Mouse (Mus musculus): ENCODE results near the gene Unk. TPM values are rescaled to one million over a fixed set of nuclear protein-coding genes. Genes with fewer than 3 reads are reported as not detected.

Unk gene
- total and polyA plus RNA-seq, 2 experiments from 2014 or later = 26.7 to 55.1 TPM

GRCm38 (mm10) chr11:116072608-116073007 is 42.5 kb downstream of the Unk start:
- TF ChIP-seq CTCF (IDR thresholded peaks at IDR 0.05) = no peak
- H3K4me2 ChIP-seq (ENCODE audit: low read depth, low read length, poor library complexity, severe bottlenecking) = no peak overlapping the region
- H3K27me3 ChIP-seq (ENCODE audit: insufficient read depth, low read length) = no peaks in the 10 kb centered on the region
- 83% methylated on average over 3 of the region's 3 CpGs for WGBS
- DNase-seq (ENCODE audit: low spot score) = no peak
- ATAC-seq (ENCODE audit: low FRiP score) = no peak
- no peaks in the 10 kb centered on the region for H3K36me3 ChIP-seq (ENCODE audit: insufficient read depth, low read length)
- H3K4me3 ChIP-seq (ENCODE audit: low read depth, low read length) = no peak overlapping the region
- H3K27ac ChIP-seq (ENCODE audit: low read depth, low read length) = no peak overlapping the region
- no peak overlapping the region for H3K9ac ChIP-seq (replicated peaks; ENCODE audit: low read length, poor library complexity, severe bottlenecking)
- no peaks in the 10 kb centered on the region for H3K9me3 ChIP-seq (ENCODE audit: low read length)
- no peaks in the 10 kb centered on the region for H3K4me1 ChIP-seq (ENCODE audit: insufficient read depth, low read length)

DNA sequence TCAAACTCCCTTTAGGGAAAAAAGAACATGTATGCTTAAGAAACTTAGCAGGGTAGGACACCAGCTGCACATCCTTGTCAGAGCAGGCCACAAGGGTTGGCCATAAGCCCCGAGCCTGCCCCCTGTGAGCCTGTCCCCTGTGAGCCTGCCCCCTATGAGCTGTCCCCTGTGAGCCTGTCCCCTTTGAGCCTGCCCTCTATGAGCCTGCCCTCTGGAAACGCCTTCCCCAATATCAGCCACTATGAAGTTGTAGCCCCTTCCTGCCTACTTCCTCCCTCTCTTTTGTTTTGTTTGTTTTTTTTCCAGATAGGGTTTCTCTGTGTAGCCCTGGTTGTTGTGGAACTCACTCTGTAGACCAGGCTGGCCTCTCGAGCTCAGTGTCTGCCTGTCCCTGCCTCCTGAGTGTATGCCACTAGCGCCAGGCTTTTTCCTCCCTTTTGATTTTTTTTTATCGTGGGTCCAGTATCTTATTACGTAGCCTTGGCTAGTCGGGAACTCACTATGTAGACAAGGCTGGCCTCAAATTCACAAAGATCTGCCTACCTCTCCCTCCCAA is 44.4 kb downstream of the Unk start:
- H3K27me3 ChIP-seq (ENCODE audit: insufficient read depth, low read length) = no peaks in the 10 kb centered on the region
- no peaks in the 10 kb centered on the region for H3K9me3 ChIP-seq (ENCODE audit: low read length)
- H3K4me2 ChIP-seq (ENCODE audit: low read depth, low read length, poor library complexity, severe bottlenecking) = no peak overlapping the region
- H3K27ac ChIP-seq (ENCODE audit: low read depth, low read length) = no peak overlapping the region
- H3K4me3 ChIP-seq (ENCODE audit: low read depth, low read length) = no peak overlapping the region
- WGBS = 67% methylated on average over 7 of the region's 7 CpGs
- ATAC-seq (ENCODE audit: low FRiP score) = no peak
- peaks cover 5% of the 10 kb centered on the region; the same call in 1 of the 2 replicates for H3K36me3 ChIP-seq (ENCODE audit: insufficient read depth, low read length)
- H3K4me1 ChIP-seq (ENCODE audit: insufficient read depth, low read length) = no peaks in the 10 kb centered on the region
- no peak for TF ChIP-seq CTCF (IDR thresholded peaks at IDR 0.05)
- H3K9ac ChIP-seq (replicated peaks; ENCODE audit: low read length, poor library complexity, severe bottlenecking) = no peak overlapping the region
- DNase-seq (ENCODE audit: low spot score) = no peak

DNA sequence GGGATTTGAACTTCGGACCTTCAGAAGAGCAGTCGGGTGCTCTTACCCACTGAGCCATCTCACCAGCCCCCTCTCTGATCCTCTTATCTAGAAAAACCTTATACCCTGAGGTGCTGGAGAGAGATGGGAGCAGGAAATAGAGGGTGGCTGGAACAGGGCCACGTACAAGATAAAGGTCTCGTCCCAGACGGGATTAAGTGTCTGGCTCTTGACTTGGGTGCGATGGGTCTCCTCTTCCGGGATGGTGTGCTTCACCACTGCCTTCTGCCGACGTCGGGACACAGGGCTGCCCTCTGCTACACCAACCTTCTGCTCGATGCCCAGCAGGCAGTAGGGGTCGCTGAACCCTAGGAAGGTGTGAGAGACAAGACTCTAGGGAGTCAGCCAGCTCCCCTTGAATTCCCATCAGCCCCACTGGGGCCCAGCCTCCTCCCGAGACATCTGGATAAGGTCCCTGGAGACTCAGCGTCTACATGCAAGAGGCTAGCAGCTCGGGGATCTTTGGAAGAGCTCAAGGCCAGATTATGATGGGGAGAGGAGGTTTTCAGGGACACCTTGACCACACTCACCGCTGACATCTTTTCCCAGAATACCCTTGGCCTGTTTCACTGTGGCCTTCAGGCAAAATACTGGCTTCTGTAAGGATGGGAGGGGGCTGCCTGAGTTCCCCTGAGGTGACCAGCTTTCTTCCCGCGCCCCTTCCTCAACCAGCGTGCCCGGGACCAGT is 45.6 kb downstream of the Unk start:
- no peak for TF ChIP-seq CTCF (IDR thresholded peaks at IDR 0.05)
- H3K4me3 ChIP-seq (ENCODE audit: low read depth, low read length) = no peak overlapping the region
- no peaks in the 10 kb centered on the region for H3K9me3 ChIP-seq (ENCODE audit: low read length)
- no peaks in the 10 kb centered on the region for H3K4me1 ChIP-seq (ENCODE audit: insufficient read depth, low read length)
- H3K4me2 ChIP-seq (ENCODE audit: low read depth, low read length, poor library complexity, severe bottlenecking) = no peak overlapping the region
- DNase-seq (ENCODE audit: low spot score) = no peak
- H3K36me3 ChIP-seq (ENCODE audit: insufficient read depth, low read length) = peaks cover 16% of the 10 kb centered on the region
- no peaks in the 10 kb centered on the region for H3K27me3 ChIP-seq (ENCODE audit: insufficient read depth, low read length)
- 63% methylated on average over 20 of the region's 20 CpGs for WGBS
- no peak overlapping the region for H3K27ac ChIP-seq (ENCODE audit: low read depth, low read length)
- no peak for ATAC-seq (ENCODE audit: low FRiP score)
- no peak overlapping the region for H3K9ac ChIP-seq (replicated peaks; ENCODE audit: low read length, poor library complexity, severe bottlenecking)

DNA sequence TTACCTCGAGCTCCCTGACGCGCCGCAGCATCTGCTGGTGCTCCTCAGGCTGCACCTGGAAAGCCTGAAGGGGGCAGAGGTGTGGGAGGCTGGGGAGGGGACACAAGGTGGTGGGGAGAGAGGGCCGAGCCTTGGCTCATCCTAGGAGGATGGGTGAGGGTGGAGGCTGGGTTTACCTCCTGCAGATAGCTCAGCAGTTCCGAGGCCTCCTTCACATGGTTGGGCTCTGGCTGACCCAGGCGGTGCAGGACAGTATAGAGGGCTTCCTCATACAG is 46.1 kb downstream of the Unk start:
- Histone ChIP-seq H3K27me3 (ENCODE audit: insufficient read depth, low read length) (no peaks in the 10 kb centered on the region), H3K9ac (replicated peaks; ENCODE audit: low read length, poor library complexity, severe bottlenecking) (no peak overlapping the region), H3K4me3 (ENCODE audit: low read depth, low read length) (no peak overlapping the region), H3K4me2 (ENCODE audit: low read depth, low read length, poor library complexity, severe bottlenecking) (no peak overlapping the region), H3K36me3 (ENCODE audit: insufficient read depth, low read length) (peaks cover 21% of the 10 kb centered on the region), H3K27ac (ENCODE audit: low read depth, low read length) (no peak overlapping the region), H3K4me1 (ENCODE audit: insufficient read depth, low read length) (no peaks in the 10 kb centered on the region), H3K9me3 (ENCODE audit: low read length) (no peaks in the 10 kb centered on the region)
- 73% methylated on average over 7 of the region's 7 CpGs for WGBS
- ATAC-seq (ENCODE audit: low FRiP score) (no peak), DNase-seq (ENCODE audit: low spot score) (no peak)
- no peak for TF ChIP-seq CTCF (IDR thresholded peaks at IDR 0.05)

GRCm38 (mm10) chr11:116076836-116077235 is 46.7 kb downstream of the Unk start:
- no peak overlapping the region for H3K4me2 ChIP-seq (ENCODE audit: low read depth, low read length, poor library complexity, severe bottlenecking)
- TF ChIP-seq CTCF (IDR thresholded peaks at IDR 0.05) = no peak
- 93% methylated on average over 6 of the region's 7 CpGs for WGBS

DNA sequence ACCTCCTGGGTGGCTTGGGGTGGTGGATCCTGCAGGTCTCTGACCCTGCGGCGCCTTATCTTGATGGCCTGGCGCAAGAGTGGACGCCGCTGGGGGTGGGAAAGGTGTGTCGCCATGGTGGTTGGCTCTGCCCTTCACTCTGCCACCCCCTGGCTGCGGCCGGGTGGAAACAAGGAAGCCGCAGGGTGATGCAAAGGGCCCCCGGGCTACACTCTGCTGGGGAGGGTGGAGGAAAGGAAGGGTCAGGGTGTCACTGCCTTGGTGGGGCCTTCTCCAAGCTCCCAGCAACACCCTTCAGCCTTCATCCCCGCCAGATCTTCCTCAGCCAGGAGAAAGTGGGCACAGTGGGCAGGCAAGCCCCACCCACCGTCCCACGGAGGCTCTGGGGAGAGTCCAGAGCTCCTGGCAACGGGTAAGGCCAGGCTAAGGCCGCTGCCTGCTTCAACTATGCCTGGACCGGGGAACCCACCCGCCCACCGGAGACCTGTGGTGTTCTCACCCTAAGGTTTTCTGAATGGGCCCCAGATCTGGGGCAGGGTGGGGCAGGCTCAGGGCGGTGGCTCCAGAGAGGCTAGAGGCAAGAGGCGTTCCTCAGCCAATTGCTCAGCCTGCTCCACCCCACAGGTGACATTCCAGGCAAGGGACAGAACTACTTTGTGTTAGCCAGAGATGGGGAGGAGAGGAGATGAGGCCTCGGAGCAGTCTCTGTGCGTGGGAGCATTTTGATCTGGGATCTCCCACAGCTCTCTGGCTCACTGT is 47.5 kb downstream of the Unk start, which contains the start of gene Unc13d:
Gene Unc13d (minus strand): TSS at position 516 of the 759 bp plus-strand sequence.
- peak; percentile 26 for TF ChIP-seq CTCF (IDR thresholded peaks at IDR 0.05)
- H3K9me3 ChIP-seq (ENCODE audit: low read length) = no peaks in the 10 kb centered on the region
- H3K4me1 ChIP-seq (ENCODE audit: insufficient read depth, low read length) = no peaks in the 10 kb centered on the region
- H3K27me3 ChIP-seq (ENCODE audit: insufficient read depth, low read length) = no peaks in the 10 kb centered on the region
- H3K36me3 ChIP-seq (ENCODE audit: insufficient read depth, low read length) = peaks cover 32% of the 10 kb centered on the region
- peak within 1 kb of the TSS; percentile 50; the same call in 1 of the 2 replicates for H3K9ac ChIP-seq (replicated peaks; ENCODE audit: low read length, poor library complexity, severe bottlenecking)
- no peak within 1 kb of the TSS for H3K27ac ChIP-seq (ENCODE audit: low read depth, low read length)
- WGBS = 67% methylated on average over 22 of the region's 22 CpGs
- ATAC-seq (ENCODE audit: low FRiP score) (no peak), DNase-seq (ENCODE audit: low spot score) (no peak)
- H3K4me3 ChIP-seq (ENCODE audit: low read depth, low read length) = no peak within 1 kb of the TSS
- H3K4me2 ChIP-seq (ENCODE audit: low read depth, low read length, poor library complexity, severe bottlenecking) = peak within 1 kb of the TSS; percentile 32

More at GRCm38 (mm10) chr11:116076836-116077235, 46.7 kb downstream of the Unk start:
- Histone ChIP-seq H3K9me3 (ENCODE audit: low read length) (no peaks in the 10 kb centered on the region), H3K4me3 (ENCODE audit: low read depth, low read length) (no peak overlapping the region), H3K4me1 (ENCODE audit: insufficient read depth, low read length) (no peaks in the 10 kb centered on the region), H3K27ac (ENCODE audit: low read depth, low read length) (no peak overlapping the region), H3K36me3 (ENCODE audit: insufficient read depth, low read length) (peaks cover 26% of the 10 kb centered on the region), H3K9ac (replicated peaks; ENCODE audit: low read length, poor library complexity, severe bottlenecking) (no peak overlapping the region), H3K27me3 (ENCODE audit: insufficient read depth, low read length) (no peaks in the 10 kb centered on the region)
- no peak for DNase-seq (ENCODE audit: low spot score)
- no peak for ATAC-seq (ENCODE audit: low FRiP score)
